Mouse (Mus musculus) gastrocnemius, adult 8-10 months (tissue): Measurements from ENCODE around the gene Vmp1. TPM values are rescaled to one million over a fixed set of nuclear protein-coding genes. Genes with fewer than 3 reads are reported as not detected.

Source experiments
- DNase-seq, 2 experiments: peaks; one replicate each; pipeline ENCODE4 v3.0.0; 2022; ENCODE audit warnings: low spot score in 2 of 2
- microRNA-seq: library from miRNA; unstranded; fragments of <30 nt; microRNA quantifications from one replicate; pipeline ENCODE4 v1.2.0, GENCODE M21; 2022
- total RNA-seq, 4 experiments: library from RNA; stranded (reverse); gene quantifications; 2 replicates each; pipeline ENCODE4 v1.2.4; 2022

Vmp1 gene
- total RNA-seq, 4 experiments from 2014 or later = 79.1 to 112 (median 82.8) TPM

DNA sequence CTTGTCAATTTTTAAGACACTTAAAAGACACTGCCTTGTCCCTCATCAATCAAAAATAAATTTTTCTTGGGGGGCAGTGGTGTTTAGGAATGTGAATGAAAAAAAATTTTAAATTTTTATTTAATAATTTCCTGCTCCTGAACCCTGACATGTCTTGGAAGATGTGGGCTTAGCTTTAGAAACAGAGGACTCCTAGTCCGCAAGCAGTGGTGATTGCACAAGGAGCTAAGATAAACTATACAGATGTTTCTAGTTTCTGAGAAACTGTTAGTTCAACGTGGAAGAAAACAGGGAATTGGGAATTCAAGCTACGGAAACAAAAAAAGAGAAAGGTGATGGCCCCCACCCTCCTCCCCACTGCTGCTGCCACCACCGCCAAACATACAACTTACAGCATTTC, 111.8 kb downstream of the Vmp1 start:
- no peak for DNase-seq

DNA sequence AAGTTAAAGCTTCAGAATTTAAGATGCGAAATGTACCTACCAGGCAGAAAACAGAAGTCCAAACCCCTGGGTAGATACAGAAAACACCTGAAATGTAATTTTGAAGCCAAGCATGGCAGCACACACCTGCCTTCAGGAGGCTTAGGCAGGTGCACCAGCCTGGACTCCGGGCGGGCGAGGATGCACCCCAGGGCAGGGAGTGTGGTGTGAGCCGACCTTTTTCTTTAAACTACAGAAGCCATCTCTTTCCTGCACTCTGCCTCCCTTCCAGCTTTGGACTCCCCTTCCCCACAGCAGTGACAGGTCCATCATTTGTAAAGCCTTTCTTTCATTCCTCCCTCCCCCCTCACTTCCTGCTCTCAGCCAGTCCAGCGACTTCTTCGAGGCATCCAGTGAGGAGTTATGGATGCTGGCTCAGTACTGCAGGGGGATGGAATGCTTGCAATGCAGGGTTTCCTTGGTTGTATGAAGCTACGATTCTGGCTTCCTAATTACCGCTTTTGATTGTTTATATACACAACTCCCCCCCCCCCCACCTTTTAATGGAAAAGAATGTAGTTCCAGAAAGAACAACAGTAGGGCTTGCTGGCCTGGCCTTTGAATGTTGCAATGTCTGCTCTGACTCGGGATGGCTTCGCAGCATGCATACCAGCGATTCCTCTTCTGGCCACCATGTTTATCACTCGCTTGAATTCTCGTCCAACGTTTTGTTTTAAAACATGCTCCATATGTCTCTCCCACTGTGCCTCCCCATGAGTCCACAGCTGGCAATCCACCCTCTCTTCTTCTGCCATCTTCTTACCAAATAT, 112.4 kb downstream of the Vmp1 start:
- no peak for DNase-seq

DNA sequence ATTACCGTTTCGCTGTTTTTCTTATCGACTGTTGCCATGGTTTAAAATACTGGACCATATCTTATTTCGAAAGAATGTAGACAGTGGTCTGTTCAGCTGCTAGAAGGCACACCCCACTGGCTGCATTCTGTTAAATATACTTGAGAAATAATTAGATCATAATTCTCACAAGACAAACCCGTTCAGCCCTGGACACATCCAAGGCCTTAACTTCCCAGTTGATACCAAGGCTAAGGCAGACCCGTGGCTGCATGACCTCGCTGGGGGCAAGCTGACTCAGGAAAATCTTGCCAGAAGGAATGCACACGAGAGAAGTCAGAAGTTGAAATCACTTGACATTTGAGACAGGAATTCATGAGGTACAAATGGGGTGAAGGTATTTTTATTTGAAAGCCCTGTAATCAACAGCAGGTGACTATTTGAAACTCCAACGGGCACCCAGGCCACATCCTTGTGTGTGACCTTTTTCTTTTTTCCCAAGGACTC, 113.3 kb downstream of the Vmp1 start:
- no peak for DNase-seq

DNA sequence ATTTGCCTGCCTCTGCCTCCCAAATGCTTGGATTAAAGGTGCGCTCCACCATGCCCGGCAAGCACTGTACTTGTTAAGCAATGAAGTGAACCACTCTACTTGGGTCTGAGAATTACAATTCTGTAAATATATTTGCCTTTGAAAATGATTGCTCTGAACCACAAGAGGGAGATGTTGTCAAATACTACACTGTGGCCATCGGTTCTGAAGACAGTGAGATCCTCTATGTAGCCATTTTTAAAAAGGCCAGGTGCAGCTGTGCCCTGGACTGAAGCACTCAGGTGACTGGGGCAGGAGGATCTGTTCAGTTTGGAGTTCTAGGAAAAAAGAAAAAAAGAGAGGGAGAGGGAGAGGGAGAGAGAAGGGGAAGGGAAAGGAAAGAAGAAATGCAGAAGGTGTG, 115.2 kb downstream of the Vmp1 start:
- no peak for DNase-seq

DNA sequence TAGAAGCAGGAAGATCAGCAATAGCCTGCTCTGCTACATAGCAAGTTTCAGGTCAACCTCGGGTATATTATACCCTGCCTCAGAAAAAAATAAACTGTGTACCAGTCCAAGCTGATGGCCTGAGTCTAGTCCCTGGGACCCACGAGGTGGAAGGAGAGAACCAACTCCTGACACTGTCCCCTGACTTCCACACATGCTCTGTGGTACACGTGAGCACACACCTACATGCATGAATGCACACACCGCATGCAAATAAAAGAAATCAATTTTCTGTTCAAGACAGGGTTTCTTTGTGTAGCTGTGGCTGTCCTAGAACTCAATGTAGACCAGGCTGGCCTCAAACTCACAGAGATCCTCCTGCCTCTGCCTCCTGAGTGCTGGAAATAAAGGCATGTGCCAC, 125.4 kb downstream of the Vmp1 start:
- no peak for DNase-seq

DNA sequence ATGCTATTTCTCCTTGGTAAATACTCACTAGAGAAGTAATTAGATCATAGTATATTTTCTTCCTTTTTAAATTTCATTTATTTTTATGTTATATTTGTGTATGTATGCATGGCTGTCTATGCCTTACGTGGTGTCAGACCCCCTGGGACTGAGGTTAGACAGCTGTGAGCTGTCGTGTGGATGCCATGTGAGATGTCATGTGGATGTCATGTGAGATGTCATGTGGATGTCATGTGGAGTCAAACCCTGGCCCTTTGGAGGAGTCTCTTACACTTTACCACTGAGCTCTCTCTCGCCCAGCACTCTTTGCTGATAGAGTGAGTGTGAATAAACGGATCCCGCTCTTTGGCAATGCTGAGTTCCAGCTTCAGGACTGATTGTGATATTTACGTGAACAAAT, 130.1 kb downstream of the Vmp1 start:
- DNase-seq = no peak

DNA sequence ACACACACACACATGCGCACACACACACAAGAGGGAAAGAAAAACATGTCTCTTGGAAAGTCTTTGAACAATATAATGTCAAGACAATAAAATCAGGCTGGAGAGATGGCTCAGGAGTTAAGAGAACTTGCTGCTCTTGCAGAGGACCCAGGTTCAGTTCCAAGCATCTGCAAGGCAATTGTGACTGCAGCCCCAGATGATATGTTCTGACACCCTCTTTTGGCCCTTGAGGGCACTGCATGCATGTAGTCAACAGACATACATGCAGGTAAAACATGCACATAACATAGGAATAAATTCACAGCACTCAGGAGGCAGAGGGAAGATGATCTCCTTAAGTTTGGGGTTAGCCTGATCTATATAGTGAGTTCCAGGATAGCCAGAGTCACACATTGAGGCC, 136.2 kb downstream of the Vmp1 start:
- no peak for DNase-seq

DNA sequence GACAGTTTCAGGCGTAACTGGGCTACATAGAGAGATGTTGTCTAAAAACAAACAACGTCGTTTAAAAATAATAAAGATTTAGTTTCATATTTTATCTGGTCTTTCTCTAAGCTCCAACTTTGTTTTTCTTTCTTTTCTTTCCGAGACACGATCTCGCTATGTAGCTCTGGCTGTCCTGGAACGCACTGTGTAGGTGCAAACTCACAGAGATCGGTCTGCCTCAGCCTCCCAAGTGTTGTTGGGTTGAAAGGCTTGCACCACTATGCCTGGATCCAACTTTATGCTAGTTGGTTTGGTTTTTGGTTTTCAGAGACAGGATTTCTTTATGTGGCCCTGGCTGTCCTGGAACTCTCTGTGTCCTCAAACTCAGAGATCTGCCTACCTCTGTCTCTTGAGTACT, 138.1 kb downstream of the Vmp1 start:
- no peak for DNase-seq

DNA sequence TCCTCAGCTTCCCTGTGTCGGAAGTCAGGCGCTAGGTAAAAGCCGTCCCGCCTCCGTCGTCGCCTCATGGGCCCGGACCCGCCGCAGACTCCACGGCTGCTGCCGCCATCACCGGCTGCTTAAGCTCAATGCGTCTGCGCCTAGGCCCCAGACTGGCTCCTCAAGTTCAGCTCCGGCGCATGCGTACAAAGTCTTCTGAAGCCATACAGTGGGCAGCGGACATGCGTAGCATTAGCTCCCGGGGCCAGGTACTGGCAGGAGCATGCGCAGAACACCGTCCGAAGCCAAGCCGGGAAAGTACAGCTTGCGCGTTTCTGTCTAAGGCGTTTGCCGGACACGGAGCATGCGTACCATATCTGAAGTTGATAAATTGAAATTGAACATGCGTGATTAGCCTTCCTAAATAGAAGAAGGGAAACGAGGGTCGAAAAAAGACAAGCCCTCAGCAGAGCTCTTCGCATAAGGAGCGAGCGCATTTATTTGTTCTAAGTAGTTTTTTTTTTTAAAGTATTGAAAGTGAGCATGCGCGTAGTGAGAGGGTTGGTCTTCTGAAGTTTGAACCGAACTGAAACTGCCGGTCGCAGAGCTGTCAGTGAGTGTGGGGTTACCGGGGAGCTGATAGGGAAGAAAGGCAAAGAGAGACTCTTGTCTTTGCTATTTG, 138.9 kb downstream of the Vmp1 start, which contains the start of the genes Rps6kb1 and Tubd1:
Gene Rps6kb1, minus strand, starts transcription at position 167 of the 661 bp plus-strand sequence.
Gene Tubd1, plus strand, starts transcription at position 353 of the 661 bp plus-strand sequence.
- peak; percentile 97 to 99 for DNase-seq

DNA sequence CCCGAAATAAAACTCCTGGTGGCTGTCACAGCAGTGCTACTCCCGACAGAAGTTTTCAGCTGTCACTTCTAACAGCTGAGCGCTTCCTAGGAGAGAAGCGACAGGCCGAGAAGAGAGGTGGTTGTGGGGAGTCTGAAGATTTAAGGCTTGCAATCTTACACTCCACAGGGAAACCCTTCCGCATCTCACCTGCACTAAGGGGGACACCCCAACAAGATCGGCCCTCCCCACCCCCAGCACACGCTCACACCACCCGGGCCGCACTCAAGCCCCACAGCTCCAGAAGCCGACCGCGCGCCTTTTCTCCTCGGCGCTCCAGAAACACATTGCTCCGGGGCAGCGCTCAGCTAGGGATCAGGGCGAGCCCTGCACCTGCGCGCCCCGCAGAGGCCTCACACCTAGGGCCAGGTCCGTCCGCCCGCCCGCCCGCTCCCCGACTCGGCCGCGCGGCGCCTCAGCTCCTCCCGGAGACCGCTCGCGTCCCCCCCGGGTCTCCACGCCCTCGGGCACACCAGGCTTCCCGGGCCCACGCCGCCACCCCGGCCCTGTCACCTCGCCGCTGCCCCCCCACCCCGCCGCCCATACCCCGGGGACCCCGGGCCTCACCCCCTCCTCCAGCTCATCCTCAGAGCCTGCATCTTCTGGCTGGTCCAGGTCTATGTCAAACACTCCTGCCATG, 139.5 kb downstream of the Vmp1 start:
- DNase-seq = no peak

DNA sequence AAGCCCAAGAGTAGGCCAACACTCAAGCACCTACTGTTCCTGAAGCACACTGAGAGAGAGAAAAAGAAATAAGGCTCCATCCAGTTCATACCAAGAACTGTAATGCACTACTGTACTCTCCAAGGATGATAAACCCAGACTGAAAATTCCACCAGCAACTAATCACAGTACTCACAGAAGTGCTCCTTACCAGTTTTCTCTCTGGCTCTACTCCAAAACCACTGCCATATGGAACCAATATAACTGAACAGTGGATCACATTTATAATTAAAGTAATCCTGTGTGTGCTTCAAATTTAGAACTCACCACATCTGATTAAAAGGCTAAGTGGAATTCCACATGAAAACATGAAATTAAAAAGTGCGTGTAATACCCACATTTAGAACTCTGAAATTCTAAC, 140.8 kb downstream of the Vmp1 start:
- DNase-seq = no peak

DNA sequence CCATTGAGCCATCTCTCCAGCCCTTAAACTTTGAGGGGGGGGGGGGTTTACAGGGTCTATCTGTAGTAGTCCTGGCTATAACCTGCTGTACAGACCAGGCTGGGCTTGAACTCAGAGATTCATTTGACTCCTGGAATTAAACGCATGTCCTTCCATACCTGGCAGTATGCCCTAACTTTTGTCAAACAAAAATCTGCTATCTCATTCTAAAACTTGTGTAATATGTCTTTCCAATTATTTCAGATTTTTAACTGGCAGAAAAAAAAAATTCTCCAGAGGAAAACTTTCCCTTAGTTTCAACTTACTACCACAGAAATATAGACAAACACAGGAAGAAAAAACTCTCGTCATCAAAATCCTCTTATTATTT, 143.2 kb downstream of the Vmp1 start:
- DNase-seq = no peak

DNA sequence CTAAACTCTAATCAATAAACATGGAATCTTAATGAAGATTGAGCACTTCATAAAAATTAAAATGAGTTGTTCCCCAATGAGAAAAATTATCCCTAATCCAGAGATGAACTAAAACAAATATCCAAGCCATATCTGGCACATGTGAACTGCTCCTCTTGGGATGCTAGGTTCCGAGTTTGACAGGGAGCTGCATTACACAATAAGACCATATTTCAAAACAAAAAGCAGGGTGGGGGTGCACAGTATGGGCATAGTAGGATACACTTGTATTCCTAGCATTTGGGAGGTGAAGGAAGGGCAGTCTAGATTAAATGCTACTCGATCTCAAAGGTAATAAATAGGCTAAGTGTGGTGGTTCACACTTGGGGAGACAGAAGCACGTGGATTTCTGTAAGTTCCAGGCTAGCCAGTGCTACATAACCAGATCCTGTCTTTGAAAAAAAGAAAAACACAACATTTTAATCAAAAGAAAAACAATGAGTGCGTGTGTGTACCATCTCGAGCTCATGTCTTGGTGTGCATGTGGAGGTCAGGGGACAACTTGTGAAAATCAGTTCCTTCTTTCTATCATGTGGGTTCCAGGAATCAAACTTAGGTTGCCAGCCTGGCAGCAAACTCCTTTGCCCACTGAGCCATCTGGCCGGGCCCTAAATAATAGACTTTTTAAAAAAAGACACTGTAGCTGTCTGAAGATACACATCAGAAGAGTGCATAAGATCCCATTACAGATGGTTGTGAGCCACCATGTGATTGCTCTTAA, 143.7 kb downstream of the Vmp1 start:
- no peak for DNase-seq

DNA sequence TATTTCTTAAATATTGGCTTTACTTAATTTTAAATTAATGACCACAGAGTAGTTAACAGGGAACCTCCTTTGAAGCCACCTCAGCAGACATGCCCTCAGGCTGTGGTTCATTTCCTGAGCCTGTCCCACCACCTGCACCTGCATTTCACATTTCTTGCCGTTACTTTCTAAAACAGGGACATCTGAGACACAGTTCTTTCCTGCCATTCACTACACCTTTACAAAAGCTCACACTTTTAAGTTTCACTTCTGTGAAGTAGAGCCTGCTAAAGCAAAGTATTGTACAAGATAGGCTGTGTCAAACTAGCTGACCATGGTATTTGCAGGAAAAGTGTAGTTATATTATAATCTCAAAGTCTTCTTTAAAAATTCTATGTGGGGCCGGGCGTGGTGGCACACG, 144.8 kb downstream of the Vmp1 start:
- no peak for DNase-seq

DNA sequence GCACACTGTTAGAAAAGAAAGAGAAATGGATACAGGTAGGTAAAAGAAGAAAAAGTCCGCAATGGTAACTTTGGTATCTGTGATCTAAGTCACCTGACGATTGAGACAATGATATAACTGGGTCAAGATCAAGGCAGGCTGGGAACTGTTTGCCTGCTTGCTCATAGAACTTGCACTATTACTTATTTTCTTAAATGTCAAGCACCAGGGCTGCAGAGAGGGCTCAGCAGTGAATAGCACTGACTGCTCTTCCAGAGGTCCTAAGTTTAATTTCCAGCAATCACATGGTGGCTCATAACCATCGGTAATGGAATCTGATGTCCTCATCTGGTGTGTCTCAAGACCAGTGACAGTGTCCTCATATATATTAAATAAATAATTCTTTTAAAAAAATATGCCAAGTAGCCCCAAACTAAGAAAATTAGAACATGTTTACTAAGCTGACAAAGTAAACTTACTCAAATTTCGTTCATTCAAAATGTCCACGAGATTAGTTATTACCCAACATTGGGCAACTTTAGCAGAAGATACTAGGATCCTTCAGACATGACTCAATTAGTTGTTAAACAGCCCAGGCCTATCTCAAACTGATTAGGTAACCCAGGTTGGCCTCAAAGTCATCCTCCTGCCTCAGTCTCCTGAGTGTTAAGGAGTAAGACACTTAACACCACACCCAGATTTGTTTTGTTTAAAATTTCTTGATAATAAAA, 149.3 kb downstream of the Vmp1 start:
- DNase-seq = no peak

Small RNA genes lying within 50 kb of the gene (microRNA-seq; reads per million reads assigned to microRNA genes)
- 6,529 reads per million, percentile 91 among the genes with 10 or more reads in this experiment for gene Mir21a

Other genes starting within 250 kb of the Vmp1 start
- 10 to 100 TPM; 42.7 to 48.1 (median 45.0) TPM for gene Rnft1, start 199.2 kb downstream of the Vmp1 start, total RNA-seq
- gene Rps6kb1, start 139.0 kb downstream of the Vmp1 start, total RNA-seq = 10 to 100 TPM; 17.3 to 27.4 (median 20.1) TPM
- gene Tubd1, start 138.8 kb downstream of the Vmp1 start, total RNA-seq = 1 to 10 TPM; 6.3 to 7.1 (median 6.7) TPM
- 1 to 10 TPM; 5.9 to 7.0 (median 6.3) TPM for gene Ptrh2, start 149 bp upstream of the Vmp1 start, total RNA-seq
- 100 to 1,000 TPM; 106 to 149 (median 123) TPM for gene Cltc, start 73.7 kb upstream of the Vmp1 start, total RNA-seq
- gene Dhx40, start 123.9 kb upstream of the Vmp1 start, total RNA-seq = 10 to 100 TPM; 11.7 to 15.0 (median 14.1) TPM